ENCODE assay signal across 8 mouse cellular contexts in the genomic region with DNA sequence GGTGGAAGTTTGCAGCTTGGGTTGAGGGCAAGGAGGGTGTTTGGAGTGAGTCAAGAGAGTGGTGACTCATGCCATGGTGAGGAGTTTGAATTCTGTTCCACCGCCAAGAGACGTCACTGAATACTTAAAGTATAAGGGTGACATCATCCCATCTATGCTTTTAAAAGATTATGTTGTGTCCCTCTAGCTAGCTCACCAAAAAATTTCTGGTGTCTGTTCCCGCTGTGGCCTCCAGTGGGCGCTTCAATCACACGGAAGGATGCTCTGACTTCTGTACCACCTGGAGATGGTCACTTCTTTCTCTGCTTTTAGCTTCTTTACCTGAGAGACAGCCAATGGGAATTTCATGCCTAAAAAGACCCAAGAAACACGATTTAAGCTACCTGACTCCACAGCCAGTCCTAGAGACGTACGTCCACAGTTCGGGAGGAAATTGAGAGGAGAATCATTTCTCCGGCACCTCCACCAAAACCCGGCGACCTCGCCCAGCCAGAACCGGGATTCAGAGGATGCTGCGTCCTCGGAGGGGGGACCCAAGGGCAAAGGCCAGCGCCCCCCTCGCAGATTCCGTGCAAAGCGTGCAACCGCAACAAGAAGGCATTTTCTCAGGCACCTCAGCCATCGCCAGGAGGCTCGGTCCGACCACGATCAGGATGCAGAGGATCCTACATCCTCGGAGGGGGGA. TPM values are rescaled to one million over a fixed set of nuclear protein-coding genes. Genes with fewer than 3 reads are reported as not detected.
A peak's percentile ranks its signal among the peaks of the same experiment; 100 is the strongest.
DNase-seq lines count a peak whose midpoint lies in the region; ATAC-seq and TF ChIP-seq lines count a peak whose summit lies in the region.

No protein-coding gene starts in this region.

- peaks cover 8% of the 10 kb centered on the region; the same call in 1 of the 2 replicates for H3K36me3 ChIP-seq in forebrain, postnatal 0 days (ENCODE audit: insufficient read depth)
- H3K36me3 ChIP-seq in intestine, embryonic 16.5 days (ENCODE audit: control insufficient read depth, insufficient read depth, low read length) = no peaks in the 10 kb centered on the region
- H3K36me3 ChIP-seq in limb, embryonic 14.5 days (ENCODE audit: control insufficient read depth, insufficient read depth, low read length) = peaks cover 4% of the 10 kb centered on the region
- H3K36me3 ChIP-seq in midbrain, embryonic 15.5 days (replicated peaks) = no peaks in the 10 kb centered on the region
- no peaks in the 10 kb centered on the region for H3K36me3 ChIP-seq in stomach, embryonic 14.5 days (ENCODE audit: control insufficient read depth, insufficient read depth, low read length)

- no peaks in the 10 kb centered on the region for H3K27me3 ChIP-seq in cerebellum, adult 2 months (ENCODE audit: control insufficient read depth, insufficient read depth, low read length)
- peaks cover 3% of the 10 kb centered on the region; the same call in 1 of the 2 replicates for H3K27me3 ChIP-seq in forebrain, postnatal 0 days (ENCODE audit: insufficient read depth, low read length)
- H3K27me3 ChIP-seq in intestine, embryonic 16.5 days (replicated peaks; ENCODE audit: control insufficient read depth, insufficient read depth, low read length) = peaks cover 9% of the 10 kb centered on the region; the same call in 1 of the 2 replicates
- H3K27me3 ChIP-seq in limb, embryonic 14.5 days (ENCODE audit: control insufficient read depth, insufficient read depth, low read length) = no peaks in the 10 kb centered on the region
- H3K27me3 ChIP-seq in midbrain, embryonic 15.5 days (replicated peaks) = peaks cover 12% of the 10 kb centered on the region
- 0 out of 2 replicates have a peak, but pooled peaks cover 4% of the 10 kb centered on the region for H3K27me3 ChIP-seq in stomach, embryonic 14.5 days (ENCODE audit: control insufficient read depth, insufficient read depth, low read length)

- WGBS in cerebellum, adult 2 months = under 1% methylated on average over 26 of the region's 26 CpGs
- WGBS in forebrain, postnatal 0 days = 1% methylated on average over 26 of the region's 26 CpGs
- WGBS in intestine, embryonic 16.5 days = 2% methylated on average over 26 of the region's 26 CpGs
- WGBS in limb, embryonic 14.5 days = 2% methylated on average over 26 of the region's 26 CpGs
- WGBS in midbrain, embryonic 15.5 days = under 1% methylated on average over 26 of the region's 26 CpGs
- 2% methylated on average over 26 of the region's 26 CpGs for WGBS in stomach, embryonic 14.5 days

- peaks cover 8% of the 10 kb centered on the region; the same call in 1 of the 2 replicates for H3K4me1 ChIP-seq in cerebellum, adult 2 months (ENCODE audit: control insufficient read depth, insufficient read depth, low read length)
- H3K4me1 ChIP-seq in forebrain, postnatal 0 days (ENCODE audit: insufficient read depth) = peaks cover 7% of the 10 kb centered on the region
- H3K4me1 ChIP-seq in intestine, embryonic 16.5 days (ENCODE audit: control insufficient read depth, insufficient read depth, low read length) = peaks cover 22% of the 10 kb centered on the region
- H3K4me1 ChIP-seq in limb, embryonic 14.5 days (ENCODE audit: control insufficient read depth, insufficient read depth, low read length) = peaks cover 14% of the 10 kb centered on the region
- H3K4me1 ChIP-seq in midbrain, embryonic 15.5 days = peaks cover 36% of the 10 kb centered on the region
- peaks cover 11% of the 10 kb centered on the region; the same call in 1 of the 2 replicates for H3K4me1 ChIP-seq in stomach, embryonic 14.5 days (ENCODE audit: control insufficient read depth, insufficient read depth, low read length)

- peak overlapping the region; percentile 2; the same call in 1 of the 2 replicates for H3K27ac ChIP-seq in cerebellum, adult 2 months (ENCODE audit: insufficient read depth, low read length)
- H3K27ac ChIP-seq in forebrain, postnatal 0 days (ENCODE audit: low read depth, low read length) = peak overlapping the region; percentile 40; the same call in 1 of the 2 replicates
- H3K27ac ChIP-seq in intestine, embryonic 16.5 days (ENCODE audit: low read length) = no peak overlapping the region
- H3K27ac ChIP-seq in limb, embryonic 14.5 days (replicated peaks; ENCODE audit: low read depth, low read length) = no peak overlapping the region
- H3K27ac ChIP-seq in midbrain, embryonic 15.5 days = peak overlapping the region; percentile 56
- H3K27ac ChIP-seq in stomach, embryonic 14.5 days (ENCODE audit: low read length) = no peak overlapping the region

- ATAC-seq in cerebellum, adult (ENCODE audit: insufficient number of reproducible peaks, low FRiP score, low TSS enrichment) = no peak
- ATAC-seq in forebrain, postnatal 0 days = peak; percentile 57
- ATAC-seq in intestine, embryonic 16.5 days = no peak
- ATAC-seq in limb, embryonic 14.5 days (ENCODE audit: low FRiP score, low read depth) = no peak
- ATAC-seq in midbrain, embryonic 15.5 days (replicated peaks) = peak; percentile 55
- no peak for ATAC-seq in stomach, embryonic 14.5 days (ENCODE audit: insufficient number of reproducible peaks, insufficient read depth, low FRiP score, low read depth)

- H3K9ac ChIP-seq in forebrain, postnatal 0 days = peak overlapping the region; percentile 67
- H3K9ac ChIP-seq in intestine, embryonic 16.5 days (ENCODE audit: low read depth, low read length) = peak overlapping the region; percentile 64
- H3K9ac ChIP-seq in limb, embryonic 14.5 days (ENCODE audit: low read depth, low read length, severe bottlenecking) = peak overlapping the region; percentile 47
- peak overlapping the region; percentile 60 for H3K9ac ChIP-seq in midbrain, embryonic 15.5 days
- H3K9ac ChIP-seq in stomach, embryonic 14.5 days (replicated peaks; ENCODE audit: low read depth, low read length) = peak overlapping the region; percentile 40

- H3K4me2 ChIP-seq in forebrain, postnatal 0 days (ENCODE audit: low read depth) = peak overlapping the region; percentile 99
- peak overlapping the region; percentile 80 for H3K4me2 ChIP-seq in intestine, embryonic 16.5 days (ENCODE audit: low read depth, low read length)
- H3K4me2 ChIP-seq in limb, embryonic 14.5 days (replicated peaks; ENCODE audit: low read depth, low read length, severe bottlenecking) = peak overlapping the region; percentile 96
- H3K4me2 ChIP-seq in midbrain, embryonic 15.5 days = peak overlapping the region; percentile 100
- H3K4me2 ChIP-seq in stomach, embryonic 14.5 days (replicated peaks; ENCODE audit: low read depth, low read length) = peak overlapping the region; percentile 63

- peak; percentile 68 for DNase-seq in cerebellum, adult 11 months
- peak; percentile 79 to 85 for DNase-seq in cerebellum, adult 2 months
- peak; percentile 83 for DNase-seq in forebrain, postnatal 0 days
- no peak for DNase-seq in limb, embryonic 14.5 days (ENCODE audit: low spot score)

- no peak for TF ChIP-seq POLR2A in cerebellum, adult 2 months (IDR thresholded peaks at IDR 0.05; ENCODE audit: borderline replicate concordance, insufficient read depth, low read length)
- TF ChIP-seq POLR2A in limb, embryonic 14.5 days (IDR thresholded peaks at IDR 0.05; ENCODE audit: borderline replicate concordance, extremely low read depth, insufficient read depth, insufficient read length) = no peak

- H3K4me3 ChIP-seq in cerebellum, adult 2 months (replicated peaks; ENCODE audit: insufficient read depth, low read depth, low read length) = peak overlapping the region; percentile 61
- peak overlapping the region; percentile 56 for H3K4me3 ChIP-seq in forebrain, postnatal 0 days (ENCODE audit: low read depth, low read length)
- peak overlapping the region; percentile 37 for H3K4me3 ChIP-seq in intestine, embryonic 16.5 days (ENCODE audit: low read length)
- H3K4me3 ChIP-seq in limb, embryonic 14.5 days (replicated peaks; ENCODE audit: low read length) = peak overlapping the region; percentile 48
- H3K4me3 ChIP-seq in midbrain, embryonic 15.5 days = peak overlapping the region; percentile 63
- H3K4me3 ChIP-seq in stomach, embryonic 14.5 days (ENCODE audit: low read depth, low read length) = peak overlapping the region; percentile 33

- H3K9me3 ChIP-seq in forebrain, postnatal 0 days (ENCODE audit: low read length) = no peaks in the 10 kb centered on the region
- no peaks in the 10 kb centered on the region for H3K9me3 ChIP-seq in intestine, embryonic 16.5 days (ENCODE audit: control insufficient read depth, low read length)
- H3K9me3 ChIP-seq in limb, embryonic 14.5 days (ENCODE audit: control insufficient read depth, low read length) = no peaks in the 10 kb centered on the region
- H3K9me3 ChIP-seq in midbrain, embryonic 15.5 days = no peaks in the 10 kb centered on the region
- no peaks in the 10 kb centered on the region for H3K9me3 ChIP-seq in stomach, embryonic 14.5 days (ENCODE audit: control insufficient read depth, low read depth, low read length)

- TF ChIP-seq CTCF in cerebellum, adult 2 months (IDR thresholded peaks at IDR 0.05; ENCODE audit: borderline replicate concordance, insufficient read depth, low read depth, low read length) = peak; percentile 81
- peak; percentile 81 for TF ChIP-seq CTCF in forebrain, postnatal 0 days (IDR thresholded peaks at IDR 0.05; ENCODE audit: low read depth)

RNA-seq across cellular contexts. Expression of gene 9430097D07Rik, which starts 0.4 kb away (rescaled TPM):
- 0.59 and 0.60 TPM in 2 replicates for polyA plus RNA-seq in cerebellum, adult 2 months (2012; rRNA removed)
- 0.38 and 1.0 TPM in 2 replicates for total RNA-seq in forebrain, postnatal 0 days (2014; rRNA removed)
- 0.26 and 0.45 TPM in 2 replicates for polyA plus RNA-seq in forebrain, postnatal 0 days (2015; fragmentation: Nextera tagmentation; extraction: Ambion mirVana)
- not detected in 2 replicates for polyA plus RNA-seq in intestine, embryonic 16.5 days (2015; fragmentation: Nextera tagmentation; extraction: Ambion mirVana)
- 0.09 TPM in 1 of 2 replicates, not detected in the other for polyA plus RNA-seq in limb, embryonic 14.5 days (2012; rRNA removed)
- 0.17 TPM in 1 of 2 replicates, not detected in the other for polyA plus RNA-seq in limb, embryonic 14.5 days (2014; fragmentation: Nextera tagmentation; extraction: Ambion mirVana)
- polyA plus RNA-seq in midbrain, embryonic 15.5 days (2015; fragmentation: Nextera tagmentation; extraction: Ambion mirVana) = 0.60 and 0.86 TPM in 2 replicates
- polyA plus RNA-seq in stomach, embryonic 14.5 days (2014; fragmentation: Nextera tagmentation; extraction: Ambion mirVana) = 0.22 TPM in 1 of 2 replicates, not detected in the other

RNA-seq across cellular contexts. Expression of gene Pip5kl1, which starts 0.4 kb away (rescaled TPM):
- polyA plus RNA-seq in cerebellum, adult 2 months (2012; rRNA removed) = 25.2 and 28.4 TPM in 2 replicates
- total RNA-seq in forebrain, postnatal 0 days (2014; rRNA removed) = 6.4 and 11.8 TPM in 2 replicates
- polyA plus RNA-seq in forebrain, postnatal 0 days (2015; fragmentation: Nextera tagmentation; extraction: Ambion mirVana) = 5.6 and 8.2 TPM in 2 replicates
- 0.33 and 0.34 TPM in 2 replicates for polyA plus RNA-seq in intestine, embryonic 16.5 days (2015; fragmentation: Nextera tagmentation; extraction: Ambion mirVana)
- 1.9 and 3.1 TPM in 2 replicates for polyA plus RNA-seq in limb, embryonic 14.5 days (2012; rRNA removed)
- polyA plus RNA-seq in limb, embryonic 14.5 days (2014; fragmentation: Nextera tagmentation; extraction: Ambion mirVana) = 0.43 and 1.3 TPM in 2 replicates
- 11.3 and 11.8 TPM in 2 replicates for polyA plus RNA-seq in midbrain, embryonic 15.5 days (2015; fragmentation: Nextera tagmentation; extraction: Ambion mirVana)
- polyA plus RNA-seq in stomach, embryonic 14.5 days (2014; fragmentation: Nextera tagmentation; extraction: Ambion mirVana) = 0.46 and 1.4 TPM in 2 replicates

RNA-seq across cellular contexts. Expression of gene Dpm2, which starts 4.4 kb away (rescaled TPM):
- 131 and 137 TPM in 2 replicates for polyA plus RNA-seq in cerebellum, adult 2 months (2012; rRNA removed)
- 59.2 and 60.5 TPM in 2 replicates for total RNA-seq in forebrain, postnatal 0 days (2014; rRNA removed)
- 142 and 152 TPM in 2 replicates for polyA plus RNA-seq in forebrain, postnatal 0 days (2015; fragmentation: Nextera tagmentation; extraction: Ambion mirVana)
- 123 and 128 TPM in 2 replicates for polyA plus RNA-seq in intestine, embryonic 16.5 days (2015; fragmentation: Nextera tagmentation; extraction: Ambion mirVana)
- 146 and 178 TPM in 2 replicates for polyA plus RNA-seq in limb, embryonic 14.5 days (2012; rRNA removed)
- polyA plus RNA-seq in limb, embryonic 14.5 days (2014; fragmentation: Nextera tagmentation; extraction: Ambion mirVana) = 122 TPM in 2 replicates
- 145 and 150 TPM in 2 replicates for polyA plus RNA-seq in midbrain, embryonic 15.5 days (2015; fragmentation: Nextera tagmentation; extraction: Ambion mirVana)
- 122 TPM in 2 replicates for polyA plus RNA-seq in stomach, embryonic 14.5 days (2014; fragmentation: Nextera tagmentation; extraction: Ambion mirVana)

RNA-seq across cellular contexts. Expression of gene St6galnac4, which starts 11.9 kb away (rescaled TPM):
- 91.4 and 101 TPM in 2 replicates for polyA plus RNA-seq in cerebellum, adult 2 months (2012; rRNA removed)
- total RNA-seq in forebrain, postnatal 0 days (2014; rRNA removed) = 32.4 and 35.5 TPM in 2 replicates
- polyA plus RNA-seq in forebrain, postnatal 0 days (2015; fragmentation: Nextera tagmentation; extraction: Ambion mirVana) = 31.3 and 33.2 TPM in 2 replicates
- polyA plus RNA-seq in intestine, embryonic 16.5 days (2015; fragmentation: Nextera tagmentation; extraction: Ambion mirVana) = 14.7 and 16.5 TPM in 2 replicates
- 31.8 and 44.9 TPM in 2 replicates for polyA plus RNA-seq in limb, embryonic 14.5 days (2012; rRNA removed)
- 33.3 and 33.9 TPM in 2 replicates for polyA plus RNA-seq in limb, embryonic 14.5 days (2014; fragmentation: Nextera tagmentation; extraction: Ambion mirVana)
- polyA plus RNA-seq in midbrain, embryonic 15.5 days (2015; fragmentation: Nextera tagmentation; extraction: Ambion mirVana) = 33.3 and 36.5 TPM in 2 replicates
- polyA plus RNA-seq in stomach, embryonic 14.5 days (2014; fragmentation: Nextera tagmentation; extraction: Ambion mirVana) = 17.0 and 18.1 TPM in 2 replicates

RNA-seq across cellular contexts. Expression of gene St6galnac6, which starts 24.5 kb away (rescaled TPM):
- polyA plus RNA-seq in cerebellum, adult 2 months (2012; rRNA removed) = 89.5 TPM in 2 replicates
- total RNA-seq in forebrain, postnatal 0 days (2014; rRNA removed) = 65.3 and 72.9 TPM in 2 replicates
- polyA plus RNA-seq in forebrain, postnatal 0 days (2015; fragmentation: Nextera tagmentation; extraction: Ambion mirVana) = 34.8 and 42.3 TPM in 2 replicates
- 12.3 and 15.2 TPM in 2 replicates for polyA plus RNA-seq in intestine, embryonic 16.5 days (2015; fragmentation: Nextera tagmentation; extraction: Ambion mirVana)
- 39.2 and 52.9 TPM in 2 replicates for polyA plus RNA-seq in limb, embryonic 14.5 days (2012; rRNA removed)
- polyA plus RNA-seq in limb, embryonic 14.5 days (2014; fragmentation: Nextera tagmentation; extraction: Ambion mirVana) = 10.7 and 11.7 TPM in 2 replicates
- 24.2 and 26.9 TPM in 2 replicates for polyA plus RNA-seq in midbrain, embryonic 15.5 days (2015; fragmentation: Nextera tagmentation; extraction: Ambion mirVana)
- polyA plus RNA-seq in stomach, embryonic 14.5 days (2014; fragmentation: Nextera tagmentation; extraction: Ambion mirVana) = 7.4 and 7.9 TPM in 2 replicates

Comparison
In these comparisons a context has a peak if more than half of its experiments do, and no peak if none do; other contexts are left out.
1. ATAC-seq: peak in forebrain, postnatal 0 days (single experiment) and midbrain, embryonic 15.5 days (single experiment); none in cerebellum, adult (single experiment), intestine, embryonic 16.5 days (single experiment), limb, embryonic 14.5 days (single experiment) and stomach, embryonic 14.5 days (single experiment).
2. H3K27ac ChIP-seq: peak in cerebellum, adult 2 months (single experiment), forebrain, postnatal 0 days (single experiment) and midbrain, embryonic 15.5 days (single experiment); none in intestine, embryonic 16.5 days (single experiment), limb, embryonic 14.5 days (single experiment) and stomach, embryonic 14.5 days (single experiment).
3. Peak in every context shown above with its lines, with median percentiles within 50 percentile points of each other: H3K4me3 ChIP-seq, H3K4me2 ChIP-seq and H3K9ac ChIP-seq.